Mouse (Mus musculus): ENCODE results near the gene AC131692.1.

Gene AC131692.1

GRCm38 (mm10) chr19:6094119-6094518, at the start of gene AC131692.1:
AC131692.1 (plus strand) TSS chr19:6094419.
- in situ Hi-C loops (cut with MboI), result no loop called here

- in situ Hi-C loops (cut with MboI), result no loop called here
These were observed 48.6 kb upstream of the AC131692.1 start for GRCm38 (mm10) chr19:6045366-6046293.

GRCm38 (mm10) chr19:6046294-6047153, 47.7 kb upstream of the AC131692.1 start, which contains the start of gene Syvn1:
Syvn1 (plus strand) TSS chr19:6046576.
- in situ Hi-C loops (cut with MboI), result no loop called here

- in situ Hi-C loops (cut with MboI), result no loop called here
These were observed 46.9 kb upstream of the AC131692.1 start for GRCm38 (mm10) chr19:6047154-6047898.

- in situ Hi-C loops (cut with MboI), result no loop called here
These were observed 46.4 kb upstream of the AC131692.1 start for GRCm38 (mm10) chr19:6047899-6048166.

GRCm38 (mm10) chr19:6048681-6049410, 45.4 kb upstream of the AC131692.1 start:
- in situ Hi-C loops (cut with MboI), result no loop called here

- in situ Hi-C loops (cut with MboI), result no loop called here
These were observed 41.7 kb upstream of the AC131692.1 start for GRCm38 (mm10) chr19:6052516-6052915.

- in situ Hi-C loops (cut with MboI), result no loop called here
These were observed 39.9 kb upstream of the AC131692.1 start for GRCm38 (mm10) chr19:6054296-6054695.

GRCm38 (mm10) chr19:6056696-6057095, 37.5 kb upstream of the AC131692.1 start:
- in situ Hi-C loops (cut with MboI), result no loop called here

GRCm38 (mm10) chr19:6057313-6058096, 36.7 kb upstream of the AC131692.1 start, which contains the start of the genes Mrpl49 and Fau:
Mrpl49 (minus strand) TSS chr19:6057785.
Fau (plus strand) TSS chr19:6057844.
- in situ Hi-C loops (cut with MboI), result no loop called here

GRCm38 (mm10) chr19:6058513-6058912, 35.7 kb upstream of the AC131692.1 start:
- in situ Hi-C loops (cut with MboI), result no loop called here

GRCm38 (mm10) chr19:6058966-6059365, 35.3 kb upstream of the AC131692.1 start:
- in situ Hi-C loops (cut with MboI), result no loop called here

- in situ Hi-C loops (cut with MboI), result no loop called here
These were observed 33.1 kb upstream of the AC131692.1 start, which contains the start of gene Znhit2 for GRCm38 (mm10) chr19:6061021-6061533. Znhit2 (plus strand) TSS chr19:6061192.

GRCm38 (mm10) chr19:6061641-6062302, 32.4 kb upstream of the AC131692.1 start:
- in situ Hi-C loops (cut with MboI), result no loop called here

- in situ Hi-C loops (cut with MboI), result no loop called here
These were observed 31.8 kb upstream of the AC131692.1 start for GRCm38 (mm10) chr19:6062418-6062817.

- in situ Hi-C loops (cut with MboI), result no loop called here
These were observed 31.1 kb upstream of the AC131692.1 start for GRCm38 (mm10) chr19:6063081-6063480.

GRCm38 (mm10) chr19:6066571-6066970, 27.6 kb upstream of the AC131692.1 start:
- in situ Hi-C loops (cut with MboI), result no loop called here

- in situ Hi-C loops (cut with MboI), result no loop called here
These were observed 27.1 kb upstream of the AC131692.1 start for GRCm38 (mm10) chr19:6067011-6067723.
